Mouse (Mus musculus) CD8-positive naive resting alpha-beta T cell, adult 57 days (primary cell): ENCODE data around the gene Tmem106a. TPM values are rescaled to one million over a fixed set of nuclear protein-coding genes. Genes with fewer than 3 reads are reported as not detected.

ENCODE experiments used
- total RNA-seq: library from RNA; stranded (reverse); gene quantifications from one replicate; pipeline ENCODE4 v1.2.4, GENCODE M21; 2023

Tmem106a gene
- 7.7 TPM for total RNA-seq

DNA sequence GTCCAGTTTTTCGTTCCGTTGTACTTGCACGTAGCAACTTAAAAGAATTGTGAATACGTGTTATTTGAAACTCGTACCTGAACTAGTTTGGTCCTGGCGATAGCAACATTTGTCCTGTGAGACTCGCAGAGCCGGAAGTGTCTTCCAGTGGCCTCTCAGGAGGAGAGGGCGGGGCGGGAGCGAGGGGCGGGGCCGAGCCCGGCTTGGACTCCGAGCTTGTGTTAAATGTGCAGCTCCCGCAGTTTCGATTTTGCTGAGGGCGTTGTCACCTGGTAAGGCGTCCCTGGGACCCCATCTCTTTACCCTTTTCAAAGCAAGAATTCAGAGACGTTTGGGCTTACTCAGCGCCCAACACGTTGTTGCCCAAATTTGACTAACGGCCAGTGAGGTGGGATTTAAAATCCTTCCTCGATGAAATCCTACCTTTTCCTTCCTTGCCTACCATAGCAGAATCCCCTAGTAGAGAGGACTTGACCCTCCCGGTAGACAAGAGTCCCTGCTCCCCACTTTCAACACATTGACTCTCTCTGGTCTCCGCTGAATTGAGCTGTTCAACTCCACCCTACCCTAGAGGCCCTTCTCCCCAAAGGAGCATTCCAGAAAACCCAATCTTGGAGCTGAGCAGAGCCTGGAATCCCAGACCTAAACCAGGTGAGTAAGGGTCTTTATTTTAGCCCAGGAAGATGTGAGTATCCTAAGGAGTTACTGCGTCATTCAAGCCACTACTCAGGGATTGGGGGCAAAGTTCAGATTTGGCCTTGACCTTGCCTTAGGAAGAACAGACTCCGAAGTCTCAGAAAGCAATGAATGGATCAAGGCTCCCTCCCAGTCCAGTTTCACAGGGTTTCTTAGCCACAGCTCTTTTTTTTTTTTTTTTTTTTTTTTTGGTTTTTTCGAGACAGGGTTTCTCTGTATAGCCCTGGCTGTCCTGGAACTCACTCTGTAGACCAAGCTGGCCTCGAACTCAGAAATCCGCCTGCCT is at the start of gene Tmem106a:
Tmem106a (plus strand) TSS at position 189 of the 982 bp plus-strand sequence.

DNA sequence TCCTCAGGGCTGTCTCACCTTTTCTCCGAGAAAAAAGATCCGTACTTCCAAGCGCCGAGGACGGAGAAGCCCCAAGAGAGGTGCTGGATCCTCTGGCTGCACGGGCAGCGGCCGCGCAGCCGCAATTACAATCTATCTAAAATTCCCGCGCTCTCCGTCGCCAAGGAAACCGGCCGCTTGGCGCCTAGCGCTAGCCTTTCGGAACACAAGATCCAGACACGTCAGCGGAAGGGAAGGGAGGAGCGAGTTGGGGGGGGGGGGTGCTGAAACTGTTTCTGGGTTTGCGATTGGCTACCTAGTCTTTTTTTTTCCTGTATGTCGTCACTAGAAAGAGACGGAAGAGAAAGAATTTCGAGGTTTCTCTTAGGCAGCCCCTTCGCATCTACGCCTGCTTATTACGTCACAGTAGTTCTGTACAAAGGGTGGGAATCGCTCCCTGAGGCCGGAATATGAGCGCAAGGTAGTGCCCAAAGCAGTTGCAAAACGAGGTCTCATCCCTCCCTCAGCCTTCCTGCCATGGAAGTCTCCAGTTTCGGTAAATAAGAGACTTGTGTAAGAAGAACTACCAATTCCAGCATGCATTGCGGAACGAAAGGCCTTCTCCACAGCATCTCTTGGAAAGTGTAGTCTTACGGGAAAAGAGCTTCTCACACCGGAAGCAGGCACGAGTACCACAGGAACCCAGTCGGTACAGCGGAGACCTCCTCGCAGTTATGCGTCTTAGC is 30.1 kb upstream of the Tmem106a start, which contains the start of the genes Brca1 and Nbr1:
Brca1 (minus strand) TSS at position 205 of the 725 bp plus-strand sequence.
Nbr1 (plus strand) TSS at position 399 of the 725 bp plus-strand sequence.

DNA sequence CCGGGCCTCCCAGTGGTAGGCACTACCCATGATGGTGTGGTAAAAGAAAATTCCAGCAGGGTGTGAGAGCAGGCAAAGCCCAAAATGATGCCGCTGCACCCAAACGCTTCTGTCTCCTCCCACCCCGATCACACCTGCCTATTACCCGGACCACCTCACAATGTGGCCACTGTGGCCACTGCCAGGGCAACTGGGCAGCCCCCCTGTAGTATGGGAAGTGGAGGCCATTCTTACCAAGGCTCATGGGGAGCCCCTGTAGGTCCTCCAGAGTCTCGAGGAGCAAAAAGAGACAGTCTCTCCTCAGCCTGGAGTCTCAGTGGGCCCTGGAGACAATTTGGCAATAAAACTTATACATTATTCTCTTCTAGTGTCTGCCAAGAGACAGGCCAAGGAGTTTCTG is 17.1 kb downstream of the Tmem106a start, which contains the start of gene Gm11634:
Gm11634 (minus strand) TSS at position 101 of the 400 bp plus-strand sequence.

DNA sequence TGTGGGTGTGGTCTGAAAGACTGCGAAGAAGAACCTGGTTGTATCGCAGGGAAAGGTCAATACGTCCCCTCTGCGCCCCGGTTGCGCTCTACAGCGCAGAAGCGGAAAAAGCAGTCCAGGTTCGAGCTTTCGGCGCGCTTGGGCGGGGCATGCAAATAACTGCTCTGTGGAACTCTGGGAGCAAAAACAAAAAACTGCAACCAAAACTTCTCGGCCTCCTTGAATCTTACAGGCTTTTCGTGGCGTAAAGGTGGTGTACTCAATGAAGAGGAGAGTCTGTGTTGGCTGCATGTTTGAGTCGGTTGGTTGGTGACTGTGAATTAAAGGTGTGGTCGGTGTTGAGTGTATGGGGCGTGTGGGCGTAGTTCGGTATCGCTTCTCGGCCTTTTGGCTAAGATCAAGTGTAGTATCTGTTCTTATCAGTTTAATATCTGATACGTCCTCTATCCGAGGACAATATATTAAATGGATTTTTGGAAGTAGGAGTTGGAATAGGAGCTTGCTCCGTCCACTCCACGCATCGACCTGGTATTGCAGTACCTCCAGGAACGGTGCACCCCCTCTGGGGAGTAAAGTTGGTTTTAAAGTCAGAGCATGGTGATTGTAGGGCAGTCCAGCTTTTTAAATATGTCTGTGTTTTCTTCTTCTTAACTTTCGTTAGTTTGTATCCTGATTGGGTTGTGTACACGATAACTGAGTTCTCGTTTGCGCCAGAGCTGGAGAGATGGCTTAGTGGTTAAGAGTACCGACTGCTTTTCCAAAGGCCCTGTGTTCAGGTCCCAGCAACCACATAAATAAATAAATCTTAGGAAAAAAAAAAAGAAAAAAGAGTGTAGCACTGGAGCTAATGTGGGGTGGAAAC is 45.2 kb downstream of the Tmem106a start, which contains the start of gene Rdm1:
Rdm1 (plus strand) TSS at position 201 of the 862 bp plus-strand sequence.

Other genes with a start within 250 kb of the Tmem106a start
- gene G6pc, start 214.7 kb upstream of the Tmem106a start, total RNA-seq = not detected
- gene Aarsd1, start 164.6 kb upstream of the Tmem106a start, total RNA-seq = 23.4 TPM
- gene Gm27029, start 157.4 kb upstream of the Tmem106a start, total RNA-seq = 2.0 TPM
- gene Rundc1, start 157.2 kb upstream of the Tmem106a start, total RNA-seq = 23.9 TPM
- 7.1 TPM for gene Ptges3l, start 156.9 kb upstream of the Tmem106a start, total RNA-seq
- gene Rpl27, start 139.9 kb upstream of the Tmem106a start, total RNA-seq = 134 TPM
- 60.5 TPM for gene Ifi35, start 133.8 kb upstream of the Tmem106a start, total RNA-seq
- gene Rnd2, start 117.2 kb upstream of the Tmem106a start, total RNA-seq = not detected
- 15.0 TPM for gene Vat1, start 116.0 kb upstream of the Tmem106a start, total RNA-seq
- gene Brca1, start 30.3 kb upstream of the Tmem106a start, total RNA-seq = 2.5 TPM
- 132 TPM for gene Nbr1, start 30.1 kb upstream of the Tmem106a start, total RNA-seq
- not detected for gene Gm11634, start 17.0 kb downstream of the Tmem106a start, total RNA-seq
- gene Rdm1, start 45.0 kb downstream of the Tmem106a start, total RNA-seq = 33.6 TPM
- gene Arl4d, start 83.3 kb downstream of the Tmem106a start, total RNA-seq = 4.0 TPM
- gene Dhx8, start 150.7 kb downstream of the Tmem106a start, total RNA-seq = 74.8 TPM
- gene Etv4, start 203.1 kb downstream of the Tmem106a start, total RNA-seq = not detected